Mouse (Mus musculus) olfactory bulb, adult 2 months (tissue): ENCODE measurements around the gene Smyd5.

Source experiments
- CTCF ChIP-seq: fragments of 200-500 bp; IDR thresholded peaks from 2 replicates; pipeline ENCODE4 v1.5.1; 2012; ENCODE audit warnings: low read depth, mild to moderate bottlenecking, low read length, moderate library complexity; ENCODE audit not compliant: insufficient read depth
- POLR2A ChIP-seq: fragments of 200-500 bp; IDR thresholded peaks from 2 replicates; pipeline ENCODE4 v1.6.1; 2012; ENCODE audit warnings: mild to moderate bottlenecking, low read depth, low read length, moderate library complexity; ENCODE audit not compliant: insufficient read depth

GRCm38 (mm10) chr6:85472542-85472941 lies 40.8 kb downstream of the Smyd5 start:
- TF ChIP-seq CTCF (no peak), POLR2A (no peak)
